Mouse (Mus musculus): ENCODE measurements at regions not wholly inside any gene's neighbourhood (a gene's known extent, or its start where the extent isn't known, plus 50 kb on each side); places are given as distances from the start of the nearest gene placed in this dataset.

DNA sequence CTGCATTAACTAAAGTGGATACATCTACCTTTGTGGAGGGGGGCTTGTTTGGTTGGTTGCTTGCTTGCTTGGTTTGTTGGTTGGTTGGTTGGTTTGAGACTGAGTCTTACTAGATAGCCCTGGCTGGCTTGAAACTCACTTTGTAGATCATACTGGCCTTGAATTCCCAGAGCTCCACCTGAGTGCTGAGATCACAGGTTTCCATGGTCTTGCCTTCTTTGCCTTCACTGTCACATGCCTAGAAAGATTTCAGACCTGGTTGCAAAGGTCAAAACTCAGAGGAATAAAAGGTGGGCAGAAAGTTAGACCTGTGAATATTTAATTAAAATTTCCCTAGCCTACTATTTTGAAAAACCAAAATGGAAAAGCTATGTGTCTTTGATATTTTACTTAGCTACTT is 375.5 kb downstream of the Tns1 start:
- no peak overlapping the region for H3K9ac ChIP-seq (replicated peaks; ENCODE audit: low read depth)
- DNase-seq (ENCODE audit: low spot score) (no peak), ATAC-seq (no peak)
- H3K4me2 ChIP-seq (replicated peaks; ENCODE audit: low read depth, low read length): no peak overlapping the region
- H3K4me1 ChIP-seq (ENCODE audit: insufficient read depth, low read depth, low read length): no peaks in the 10 kb centered on the region
- no peak overlapping the region for H3K27ac ChIP-seq (ENCODE audit: low read length)
- TF ChIP-seq CTCF (IDR thresholded peaks at IDR 0.05) (no peak), EP300 (IDR thresholded peaks at IDR 0.05) (no peak)
- H3K27me3 ChIP-seq (replicated peaks; ENCODE audit: insufficient read depth, low read length): no peaks in the 10 kb centered on the region
- no peak overlapping the region for H3K4me3 ChIP-seq (ENCODE audit: low read depth, low read length)
- H3K36me3 ChIP-seq (ENCODE audit: insufficient read depth, low read length): no peaks in the 10 kb centered on the region
- no peaks in the 10 kb centered on the region for H3K9me3 ChIP-seq (ENCODE audit: low read length)

DNA sequence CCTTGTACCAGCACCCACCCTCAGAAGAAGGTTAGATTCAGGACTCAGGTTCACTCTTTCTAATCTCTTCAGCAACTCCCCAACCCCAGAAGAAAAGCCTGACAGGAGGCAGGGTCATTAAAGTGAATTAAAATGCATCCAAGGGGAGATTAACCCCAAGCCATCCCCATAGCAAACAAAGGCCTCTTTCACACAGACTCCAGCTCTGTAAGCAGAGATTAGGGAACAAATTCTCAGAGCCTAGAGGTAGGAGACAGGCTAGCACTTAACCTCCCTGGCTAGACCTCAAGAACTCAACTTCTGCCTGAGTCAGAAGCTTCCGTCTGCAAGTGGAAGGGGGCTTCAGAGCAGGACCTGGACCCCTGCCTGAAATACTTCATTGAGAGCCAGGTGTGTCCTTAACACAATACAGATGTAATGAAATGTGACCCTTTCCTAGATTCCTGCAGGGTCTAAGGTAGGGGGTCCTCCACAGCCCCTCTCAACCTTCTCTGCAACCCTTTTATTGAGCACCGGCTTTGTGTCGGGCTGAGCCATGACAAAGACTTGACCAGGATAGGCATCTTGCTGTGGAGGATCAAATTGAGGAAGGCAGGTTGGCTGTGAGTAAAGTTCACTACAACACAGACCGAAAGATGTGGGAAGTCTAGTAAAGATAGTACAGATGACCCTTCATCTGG is 379.6 kb downstream of the Tns1 start:
- H3K27me3 ChIP-seq (replicated peaks; ENCODE audit: insufficient read depth, low read length): no peaks in the 10 kb centered on the region
- no peak overlapping the region for H3K27ac ChIP-seq (ENCODE audit: low read length)
- H3K9ac ChIP-seq (replicated peaks; ENCODE audit: low read depth): no peak overlapping the region
- no peak for TF ChIP-seq EP300 (IDR thresholded peaks at IDR 0.05)
- TF ChIP-seq CTCF (IDR thresholded peaks at IDR 0.05): no peak
- no peaks in the 10 kb centered on the region for H3K9me3 ChIP-seq (ENCODE audit: low read length)
- H3K4me1 ChIP-seq (ENCODE audit: insufficient read depth, low read depth, low read length): no peaks in the 10 kb centered on the region
- ATAC-seq (no peak), DNase-seq (ENCODE audit: low spot score) (no peak)
- 68% methylated on average over 4 of the region's 4 CpGs for WGBS
- H3K4me3 ChIP-seq (ENCODE audit: low read depth, low read length): no peak overlapping the region
- no peaks in the 10 kb centered on the region for H3K36me3 ChIP-seq (ENCODE audit: insufficient read depth, low read length)
- no peak overlapping the region for H3K4me2 ChIP-seq (replicated peaks; ENCODE audit: low read depth, low read length)

DNA sequence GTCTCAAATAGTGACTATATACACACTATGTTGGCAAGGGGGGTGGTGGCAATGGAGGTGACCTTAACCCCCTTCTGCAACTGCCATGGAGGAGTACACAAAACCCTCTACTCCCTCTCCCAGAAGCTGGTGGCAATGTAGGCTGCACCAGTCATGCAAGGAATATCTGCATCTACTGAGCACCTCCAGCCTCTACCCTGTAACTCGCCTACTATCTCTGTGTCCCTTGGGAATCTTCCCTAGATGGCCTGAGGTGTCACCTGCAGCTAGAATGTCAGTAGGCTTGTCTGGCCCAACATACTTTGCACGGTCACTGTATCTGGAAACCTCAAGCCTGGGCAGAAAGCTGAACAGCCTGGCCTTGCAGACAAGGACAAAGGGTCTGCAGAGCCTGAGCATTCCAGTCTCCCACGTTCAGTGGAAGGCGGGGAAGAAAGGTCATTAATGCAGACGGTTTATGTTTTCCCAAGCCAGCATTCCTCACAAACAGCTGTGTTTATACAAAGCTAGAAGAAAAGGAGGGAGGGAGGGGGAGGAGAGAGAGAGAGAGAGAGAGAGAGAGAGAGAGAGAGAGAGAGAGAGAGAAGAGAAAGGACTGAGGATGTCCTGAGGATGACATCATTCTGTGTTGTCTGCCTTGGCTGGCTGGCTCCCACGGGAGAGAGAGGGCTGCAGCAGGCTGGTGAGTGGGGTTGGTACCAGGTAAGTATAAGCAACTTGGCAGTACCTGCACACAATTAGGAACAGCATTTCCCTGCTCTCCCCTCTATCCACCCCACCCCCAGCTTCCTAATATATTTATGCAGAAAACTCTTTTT is 380.3 kb downstream of the Tns1 start:
- H3K4me3 ChIP-seq (ENCODE audit: low read depth, low read length): no peak overlapping the region
- 19% methylated on average over 6 of the region's 6 CpGs for WGBS
- H3K27ac ChIP-seq (ENCODE audit: low read length): no peak overlapping the region
- H3K36me3 ChIP-seq (ENCODE audit: insufficient read depth, low read length): no peaks in the 10 kb centered on the region
- H3K9me3 ChIP-seq (ENCODE audit: low read length): no peaks in the 10 kb centered on the region
- H3K4me1 ChIP-seq (ENCODE audit: insufficient read depth, low read depth, low read length): no peaks in the 10 kb centered on the region
- no peaks in the 10 kb centered on the region for H3K27me3 ChIP-seq (replicated peaks; ENCODE audit: insufficient read depth, low read length)
- peak; percentile 51; the same call in 1 of the 2 replicates for TF ChIP-seq EP300 (IDR thresholded peaks at IDR 0.05)
- no peak for TF ChIP-seq CTCF (IDR thresholded peaks at IDR 0.05)
- no peak overlapping the region for H3K9ac ChIP-seq (replicated peaks; ENCODE audit: low read depth)
- peak; percentile 84 for ATAC-seq
- DNase-seq (ENCODE audit: low spot score): peak; percentile 83
- no peak overlapping the region for H3K4me2 ChIP-seq (replicated peaks; ENCODE audit: low read depth, low read length)

- no peak overlapping the region for H3K4me3 ChIP-seq (ENCODE audit: low read depth, low read length)
- no peak overlapping the region for H3K9ac ChIP-seq (replicated peaks; ENCODE audit: low read depth)
- H3K27ac ChIP-seq (ENCODE audit: low read length): no peak overlapping the region
- no peak for DNase-seq (ENCODE audit: low spot score)
- H3K4me1 ChIP-seq (ENCODE audit: insufficient read depth, low read depth, low read length): no peaks in the 10 kb centered on the region
- no peaks in the 10 kb centered on the region for H3K36me3 ChIP-seq (ENCODE audit: insufficient read depth, low read length)
- no peaks in the 10 kb centered on the region for H3K27me3 ChIP-seq (replicated peaks; ENCODE audit: insufficient read depth, low read length)
- H3K9me3 ChIP-seq (ENCODE audit: low read length): no peaks in the 10 kb centered on the region
- ATAC-seq: peak; percentile 47; the same call in 1 of the 2 replicates
- TF ChIP-seq EP300 (IDR thresholded peaks at IDR 0.05) (no peak), CTCF (IDR thresholded peaks at IDR 0.05) (peak; percentile 54)
- H3K4me2 ChIP-seq (replicated peaks; ENCODE audit: low read depth, low read length): no peak overlapping the region
These were observed 387.2 kb downstream of the Tns1 start for GRCm38 (mm10) chr1:73737083-73737482.

DNA sequence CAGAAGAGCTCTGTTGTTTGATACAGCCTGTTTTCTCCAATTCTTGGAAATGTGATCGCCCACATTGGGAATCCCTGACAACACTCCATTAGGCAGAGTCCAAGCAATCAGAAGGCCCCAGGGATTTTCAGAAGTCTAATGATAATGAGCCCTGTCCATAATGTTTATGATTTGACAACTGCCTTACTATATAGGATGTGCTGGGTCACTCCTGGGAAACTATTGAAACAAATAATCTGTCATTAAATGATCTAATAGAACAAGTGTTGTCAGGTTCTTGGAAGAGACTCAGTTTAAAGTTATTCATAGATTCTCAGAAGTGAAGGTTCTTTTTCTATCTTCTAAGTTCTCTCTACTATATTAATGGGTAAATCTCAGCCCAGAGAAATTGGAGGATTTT is 395.9 kb downstream of the Tns1 start:
- 70% methylated on average over 1 of the region's 1 CpGs for WGBS
- Histone ChIP-seq H3K4me2 (replicated peaks; ENCODE audit: low read depth, low read length) (no peak overlapping the region), H3K27me3 (replicated peaks; ENCODE audit: insufficient read depth, low read length) (no peaks in the 10 kb centered on the region), H3K9me3 (ENCODE audit: low read length) (no peaks in the 10 kb centered on the region), H3K4me3 (ENCODE audit: low read depth, low read length) (no peak overlapping the region), H3K9ac (replicated peaks; ENCODE audit: low read depth) (no peak overlapping the region), H3K36me3 (ENCODE audit: insufficient read depth, low read length) (no peaks in the 10 kb centered on the region), H3K4me1 (ENCODE audit: insufficient read depth, low read depth, low read length) (no peaks in the 10 kb centered on the region), H3K27ac (ENCODE audit: low read length) (no peak overlapping the region)
- DNase-seq (ENCODE audit: low spot score) (peak; percentile 83), ATAC-seq (peak; percentile 89)
- peak; percentile 34 for TF ChIP-seq EP300 (IDR thresholded peaks at IDR 0.05)
- no peak for TF ChIP-seq CTCF (IDR thresholded peaks at IDR 0.05)

- Histone ChIP-seq H3K4me3 (ENCODE audit: low read depth, low read length) (no peak overlapping the region), H3K9ac (replicated peaks; ENCODE audit: low read depth) (no peak overlapping the region), H3K4me2 (replicated peaks; ENCODE audit: low read depth, low read length) (no peak overlapping the region), H3K4me1 (ENCODE audit: insufficient read depth, low read depth, low read length) (no peaks in the 10 kb centered on the region), H3K9me3 (ENCODE audit: low read length) (no peaks in the 10 kb centered on the region), H3K36me3 (ENCODE audit: insufficient read depth, low read length) (no peaks in the 10 kb centered on the region), H3K27me3 (replicated peaks; ENCODE audit: insufficient read depth, low read length) (no peaks in the 10 kb centered on the region), H3K27ac (ENCODE audit: low read length) (no peak overlapping the region)
- TF ChIP-seq EP300 (IDR thresholded peaks at IDR 0.05) (peak; percentile 72), CTCF (IDR thresholded peaks at IDR 0.05) (no peak)
- DNase-seq (ENCODE audit: low spot score): peak; percentile 88
- peak; percentile 78 for ATAC-seq
These were observed 396.5 kb downstream of the Tns1 start for GRCm38 (mm10) chr1:73727781-73728180.
